Mouse (Mus musculus) cerebellum, postnatal 14 days (tissue): ENCODE data around the gene Epor.

Source experiments
- DNase-seq, 2 experiments: peaks; one replicate each; pipeline ENCODE4 v3.0.0; 2021; ENCODE audit warnings: mixed read lengths in 2 of 2

Gene Epor

GRCm38 (mm10) chr9:21962416-21963059 lies 768 bp downstream of the Epor start:
- peak; percentile 65 to 67 for DNase-seq

DNA sequence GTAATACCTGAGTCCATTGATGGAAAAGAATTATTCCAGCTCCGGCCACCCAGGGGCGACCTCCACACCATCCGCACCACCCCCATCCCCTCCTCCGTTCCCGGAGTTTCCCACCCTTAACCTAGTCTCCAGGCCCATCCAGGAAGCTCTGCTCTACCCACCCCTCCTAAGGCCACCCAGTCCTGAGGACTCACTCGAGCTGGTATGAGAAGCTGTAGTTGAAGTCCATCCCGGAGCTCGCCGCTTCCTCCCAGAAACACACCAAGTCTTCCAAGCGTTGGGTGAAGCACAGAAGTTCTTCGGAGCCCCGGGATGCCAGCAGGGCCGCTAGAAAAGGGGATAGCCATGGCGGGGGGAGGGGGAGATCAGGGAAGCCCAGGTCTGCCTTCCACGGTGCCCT lies 1.3 kb downstream of the Epor start:
- peak; percentile 38 to 53 for DNase-seq

GRCm38 (mm10) chr9:21961366-21961980 lies 1.8 kb downstream of the Epor start:
- no peak for DNase-seq

DNA sequence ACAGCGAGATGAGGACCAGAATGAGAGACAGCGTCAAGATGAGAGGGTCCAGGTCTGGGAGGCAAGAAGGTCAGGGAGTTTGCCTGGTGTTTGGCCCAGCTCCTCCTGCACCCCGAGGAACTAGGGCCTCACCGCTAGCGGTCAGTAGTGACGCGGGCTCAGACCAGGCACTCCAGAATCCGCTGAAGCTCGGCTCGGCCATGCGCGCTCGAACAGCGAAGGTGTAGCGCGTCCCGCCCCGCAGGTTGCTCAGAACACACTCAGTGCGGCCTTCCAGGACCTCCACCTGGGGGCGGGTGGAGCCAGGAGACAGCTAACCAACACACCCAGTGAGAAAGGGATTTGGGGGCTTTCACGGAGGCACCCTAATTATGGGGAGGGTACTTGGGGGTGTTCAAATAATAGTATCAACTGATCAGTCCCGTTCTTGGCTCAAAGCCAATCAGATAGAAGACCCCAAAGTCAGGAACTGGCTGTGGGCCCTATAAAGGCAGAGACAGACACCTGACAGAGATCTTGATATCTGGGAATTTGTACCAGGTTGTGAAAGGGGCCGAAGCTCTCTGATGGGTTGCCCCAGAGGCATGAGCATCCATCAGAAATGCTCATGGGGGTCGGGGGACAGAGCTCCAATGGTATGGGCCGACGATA lies 2.6 kb downstream of the Epor start:
- peak; percentile 48 to 51 for DNase-seq

- DNase-seq = no peak
Observed at GRCm38 (mm10) chr9:21960135-21960534, 3.2 kb downstream of the Epor start.

- DNase-seq = no peak
Observed at GRCm38 (mm10) chr9:21959244-21959643, 4.1 kb downstream of the Epor start.

GRCm38 (mm10) chr9:21958372-21958771 lies 4.9 kb downstream of the Epor start:
- no peak for DNase-seq

- peak; percentile 99 to 100 for DNase-seq
Observed at GRCm38 (mm10) chr9:21955570-21956281, 7.6 kb downstream of the Epor start, which contains the start of gene Swsap1. Gene Swsap1, plus strand, starts transcription at chr9:21955755.

DNA sequence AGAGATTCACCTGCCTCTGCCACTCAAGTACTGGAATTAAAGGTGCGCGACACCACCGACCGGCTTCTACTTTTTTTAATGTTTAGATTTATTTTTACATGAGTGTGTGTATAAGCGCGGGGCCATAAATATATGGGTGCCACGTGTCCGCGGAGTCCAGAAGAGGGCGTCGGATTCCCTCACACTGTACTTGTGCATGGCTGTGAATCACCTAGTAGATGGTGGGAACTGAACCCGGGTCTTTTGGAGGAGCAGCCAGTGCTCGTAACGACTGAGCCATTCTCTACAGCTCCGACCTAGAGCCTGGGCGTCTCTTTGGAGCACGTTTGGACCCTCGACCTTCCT lies 8.1 kb downstream of the Epor start:
- DNase-seq = no peak

GRCm38 (mm10) chr9:21954635-21955034 lies 8.7 kb downstream of the Epor start:
- DNase-seq = no peak

DNA sequence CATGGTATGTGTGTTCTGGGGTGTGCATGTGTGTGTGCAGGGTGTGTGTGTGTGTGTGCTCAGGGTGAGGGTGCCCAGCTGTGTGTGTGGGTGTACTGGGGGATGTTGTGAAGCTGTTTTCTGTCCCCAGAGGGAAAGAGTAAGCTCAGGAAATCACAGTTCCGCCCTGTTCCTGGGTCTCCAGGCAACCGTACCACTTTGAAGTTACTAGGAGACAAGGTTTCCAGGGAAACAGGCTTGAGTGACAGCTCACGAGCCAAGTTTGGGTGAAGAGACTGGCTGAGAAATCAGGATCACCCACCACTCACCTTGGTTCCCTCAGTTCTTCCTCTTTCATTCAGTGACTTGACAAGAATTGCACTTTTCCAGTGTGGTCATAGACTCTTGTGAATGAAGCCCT lies 9.7 kb downstream of the Epor start:
- no peak for DNase-seq

DNA sequence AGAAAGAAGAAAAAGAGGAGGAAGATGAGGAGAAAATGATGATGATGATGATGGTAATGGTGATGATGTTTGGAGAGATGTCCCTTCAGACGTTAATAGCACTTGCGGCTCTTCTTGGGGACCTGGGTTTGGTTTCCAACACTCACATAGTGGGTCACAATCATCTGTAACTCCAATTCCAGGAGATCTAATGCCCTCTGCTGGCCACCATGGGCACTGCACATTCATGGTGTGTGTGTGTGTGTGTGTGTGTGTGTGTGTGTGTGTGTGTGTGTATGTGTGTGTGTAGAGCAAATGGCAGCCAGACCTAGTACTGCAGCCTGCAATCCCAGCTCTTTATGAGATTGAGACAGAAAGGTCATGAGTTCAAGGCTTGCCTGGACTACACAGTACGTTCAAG lies 11.3 kb downstream of the Epor start:
- DNase-seq = no peak

- no peak for DNase-seq
Observed at GRCm38 (mm10) chr9:21950322-21950721, 13.0 kb downstream of the Epor start.

DNA sequence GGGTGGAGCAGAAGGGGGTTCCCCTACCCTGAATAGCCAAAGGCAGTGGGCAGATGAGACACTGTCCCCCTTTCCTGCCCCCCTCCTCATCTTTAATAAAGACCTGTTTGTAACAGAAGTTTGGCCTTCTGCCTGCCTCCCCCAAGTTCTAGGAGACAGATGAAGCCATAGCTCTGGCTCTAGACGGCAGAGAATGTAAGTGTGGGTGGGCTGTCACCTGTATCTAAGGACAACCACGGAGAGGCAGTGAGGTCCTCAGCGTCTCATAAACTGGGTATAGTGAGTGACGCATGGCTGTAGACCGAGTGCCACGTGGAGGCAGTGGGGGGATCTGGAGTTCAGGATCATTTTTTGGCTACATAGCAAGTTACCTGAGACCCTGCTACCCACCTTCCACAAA lies 14.5 kb downstream of the Epor start:
- no peak for DNase-seq

GRCm38 (mm10) chr9:21948146-21948545 lies 15.2 kb downstream of the Epor start:
- DNase-seq = no peak

DNA sequence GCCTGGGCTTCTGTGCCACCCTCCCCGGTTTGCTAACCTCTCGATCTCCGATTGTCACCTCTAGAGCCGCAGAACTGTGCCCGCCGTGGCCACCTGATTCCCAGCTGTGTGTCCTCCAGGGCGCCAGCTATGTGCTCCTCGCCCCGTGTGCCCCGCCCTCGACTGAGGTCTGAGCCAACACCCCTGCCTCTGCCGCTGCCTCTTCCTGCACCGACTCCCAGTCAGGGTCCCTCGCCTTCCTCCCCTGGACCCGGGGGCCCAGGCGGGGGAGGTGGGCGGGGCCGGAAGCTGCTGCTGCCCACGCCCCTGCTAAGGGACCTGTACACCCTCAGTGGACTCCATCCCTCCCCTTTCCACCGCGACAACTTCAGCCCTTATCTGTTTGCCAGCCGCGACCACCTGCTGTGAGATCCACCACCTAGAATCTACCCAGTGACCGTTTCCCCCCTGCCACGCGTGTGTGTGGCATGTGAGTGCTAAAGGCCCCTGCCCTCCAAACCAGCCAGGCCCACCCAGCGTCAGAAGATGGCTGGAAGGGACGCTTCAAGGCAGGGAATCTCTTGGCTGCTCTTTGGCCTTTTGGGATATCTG lies 15.7 kb downstream of the Epor start:
- no peak for DNase-seq

- DNase-seq = peak in 1 of 2 experiments; percentile 43
Observed at GRCm38 (mm10) chr9:21944267-21944666, 19.0 kb downstream of the Epor start.

DNA sequence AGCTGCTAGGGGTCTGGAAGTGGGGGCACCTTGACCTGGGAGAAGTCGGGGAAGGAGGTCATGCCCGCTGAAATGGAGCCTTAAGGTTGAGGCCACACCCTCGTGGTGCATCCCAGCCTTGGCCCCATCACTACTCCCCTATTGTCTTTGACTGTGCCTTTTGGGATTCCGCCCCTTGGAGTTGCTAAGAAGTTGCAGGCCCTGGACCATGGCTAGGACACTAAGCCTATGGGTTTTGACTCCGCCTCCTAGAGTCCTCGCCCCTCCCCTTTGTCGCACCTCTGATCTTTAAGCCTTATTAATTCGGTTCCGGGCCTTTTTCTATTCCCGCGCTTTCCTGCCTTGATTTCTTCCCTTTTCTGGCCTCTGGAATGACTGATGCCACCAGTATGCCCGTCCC lies 19.7 kb downstream of the Epor start:
- DNase-seq = no peak

DNA sequence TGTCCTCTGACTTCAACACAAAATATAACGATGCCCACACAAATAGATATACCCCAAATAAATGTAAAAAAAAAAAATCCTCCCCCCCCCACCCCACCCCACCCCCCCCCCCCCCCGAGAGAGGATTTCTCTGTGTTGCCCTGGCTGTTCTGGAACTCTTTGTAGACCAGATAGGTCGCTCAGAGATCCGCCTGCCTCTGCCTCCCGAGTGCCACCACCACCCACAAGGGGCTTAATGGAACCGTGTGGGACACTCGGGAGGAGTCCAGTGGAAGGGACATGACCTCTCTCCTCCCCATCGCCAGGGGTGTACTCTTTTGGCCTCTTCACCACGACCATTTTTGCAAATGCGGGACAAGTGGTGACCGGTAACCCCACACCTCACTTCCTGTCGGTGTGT lies 20.3 kb downstream of the Epor start:
- no peak for DNase-seq

GRCm38 (mm10) chr9:21938234-21938855 lies 25.0 kb downstream of the Epor start:
- DNase-seq = no peak

DNA sequence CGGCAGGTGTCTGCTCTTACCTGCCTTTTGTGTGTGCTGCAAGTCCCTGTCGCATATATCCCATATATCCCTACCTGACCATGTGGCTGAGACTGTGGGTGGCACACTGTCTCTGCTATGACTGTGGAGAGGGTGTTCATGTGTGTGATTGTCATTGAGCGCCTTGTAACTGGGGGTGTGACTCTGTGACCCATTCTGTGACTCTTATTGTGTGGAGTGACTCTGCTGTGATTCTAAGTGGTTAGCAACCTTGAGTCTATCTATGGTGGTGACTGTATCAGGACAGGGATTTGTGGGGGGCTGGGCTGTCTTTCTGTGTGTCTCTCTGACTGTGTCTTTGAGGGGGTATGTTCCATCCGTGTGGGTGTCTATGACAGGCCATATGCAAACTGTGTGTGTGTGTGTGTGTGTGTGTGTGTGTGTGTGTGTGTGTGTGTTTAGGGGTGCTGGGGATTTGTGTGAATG lies 25.6 kb downstream of the Epor start:
- no peak for DNase-seq

- peak; percentile 99 to 100 for DNase-seq
Observed at GRCm38 (mm10) chr9:21936692-21937570, 26.4 kb downstream of the Epor start, which contains the start of gene Plppr2. Gene Plppr2, plus strand, starts transcription at chr9:21937033.
